Mouse (Mus musculus) heart, postnatal 0 days (tissue): Measurements from ENCODE around the gene Abraxas1. TPM values are rescaled to one million over a fixed set of nuclear protein-coding genes. Genes with fewer than 3 reads are reported as not detected.

Source experiments
- ATAC-seq: fragments of 200-750 bp; cut with Nextera tagmentation; 2 replicates; pipeline ENCODE4 v1.8.0; 2017; ENCODE audit warnings: low read depth, moderate number of reproducible peaks, moderate library complexity; ENCODE audit not compliant: insufficient read depth
- DNase-seq: peaks from one replicate; pipeline ENCODE4 v3.0.0-alpha.2; 2016; ENCODE audit warnings: low spot score
- H3K27ac ChIP-seq: fragments of 300-500 bp; sonication (generic); 2 replicates; pipeline ENCODE4 v1.5.1; 2014; ENCODE audit warnings: low read depth, mild to moderate bottlenecking
- H3K27me3 ChIP-seq: fragments of 300-500 bp; sonication (generic); 2 replicates; pipeline ENCODE4 v1.6.1; 2014; ENCODE audit warnings: low read length, mixed read lengths; ENCODE audit not compliant: control insufficient read depth, insufficient read depth
- H3K36me3 ChIP-seq: fragments of 300-500 bp; sonication (generic); replicated peaks from 2 replicates; pipeline ENCODE4 v1.6.1; 2014; ENCODE audit warnings: low read length, mixed read lengths; ENCODE audit not compliant: control insufficient read depth, insufficient read depth
- H3K4me1 ChIP-seq: fragments of 300-500 bp; sonication (generic); 2 replicates; pipeline ENCODE4 v1.6.1; 2014; ENCODE audit warnings: antibody characterized with exemption; ENCODE audit not compliant: control insufficient read depth, insufficient read depth
- H3K4me2 ChIP-seq: fragments of 300-500 bp; sonication (generic); 2 replicates; pipeline ENCODE4 v1.6.1; 2014; ENCODE audit warnings: low read depth, mild to moderate bottlenecking, low read length, moderate library complexity
- H3K4me3 ChIP-seq: fragments of 300-500 bp; sonication (generic); 2 replicates; pipeline ENCODE4 v1.5.1; 2014; ENCODE audit warnings: low read depth, low read length
- H3K9ac ChIP-seq: fragments of 300-500 bp; sonication (generic); replicated peaks from 2 replicates; pipeline ENCODE4 v1.6.1; 2014; ENCODE audit warnings: low read depth, low read length, mixed read lengths
- H3K9me3 ChIP-seq: fragments of 300-500 bp; sonication (generic); replicated peaks from 2 replicates; pipeline ENCODE4 v1.6.1; 2016; ENCODE audit warnings: low read length; ENCODE audit not compliant: control insufficient read depth
- CTCF ChIP-seq: IDR thresholded peaks from 2 replicates; pipeline ENCODE4 v1.5.1; 2016; ENCODE audit warnings: antibody characterized with exemption, control low read depth, low read depth
- EP300 ChIP-seq: IDR thresholded peaks from 2 replicates; pipeline ENCODE4 v1.6.1; 2016; ENCODE audit warnings: antibody characterized with exemption, low read depth
- WGBS: fragments of 180-500 bp; shearing (Covaris S2); extraction: QIAGEN DNeasy Blood & Tissue Kit; methylation state at CpG from one replicate; pipeline ENCODE4 v1.1.7; 2014; 5-methylcytosine and 5-hydroxymethylcytosine counted together
- polyA plus RNA-seq: library from polyadenylated mRNA; unstranded; fragments of >200 nt; fragmentation: Nextera tagmentation; extraction: Ambion mirVana; gene quantifications from 2 replicates; pipeline ENCODE4 v1.2.1, GENCODE M21; 2015
- total RNA-seq: library from RNA; depleted of rRNA; stranded (reverse); fragments of >200 nt; gene quantifications from 2 replicates; pipeline ENCODE4 v1.2.3, GENCODE M21; 2014; ENCODE audit warnings: low replicate concordance

Gene Abraxas1
- total and polyA plus RNA-seq, 2 experiments from 2014 or later: 19.5 to 28.9 TPM

DNA sequence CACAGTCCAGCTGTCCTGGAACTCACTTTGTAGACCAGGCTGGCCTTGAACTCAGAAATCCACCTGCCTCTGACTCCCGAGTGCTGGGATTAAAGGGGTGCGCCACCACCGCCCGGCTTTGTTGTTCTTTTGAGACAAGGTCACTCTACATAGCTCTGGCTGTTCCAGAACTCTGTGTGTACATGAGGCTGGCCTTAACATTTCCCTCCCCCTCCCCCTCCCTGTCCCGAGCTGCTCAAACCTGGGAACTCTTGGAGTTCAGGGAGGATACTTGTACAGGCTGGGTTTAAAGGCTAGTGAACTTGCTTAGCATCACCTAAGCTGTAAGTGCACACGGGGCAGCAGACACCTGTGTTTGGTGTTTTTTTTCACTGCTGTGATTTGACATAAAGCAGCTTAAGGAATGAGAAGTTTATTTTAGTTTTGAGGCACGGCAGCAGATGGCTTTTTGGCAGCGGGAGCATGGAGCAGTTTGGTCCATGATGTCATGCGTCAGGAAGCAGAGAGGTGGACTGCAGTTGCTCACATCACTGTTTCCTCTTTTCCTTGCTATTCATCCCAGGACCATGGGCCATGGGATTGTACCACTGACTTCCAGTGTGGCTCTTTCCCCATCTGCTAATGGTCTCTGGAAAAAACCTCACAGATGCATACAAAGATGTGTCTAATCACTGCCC, 15.2 kb upstream of the Abraxas1 start:
- no peak overlapping the region for H3K4me3 ChIP-seq
- peaks cover 8% of the 10 kb centered on the region for H3K4me1 ChIP-seq
- H3K9me3 ChIP-seq: no peaks in the 10 kb centered on the region
- peak overlapping the region; percentile 85 for H3K27ac ChIP-seq
- peak; percentile 47 for ATAC-seq
- no peaks in the 10 kb centered on the region for H3K36me3 ChIP-seq
- H3K27me3 ChIP-seq: no peaks in the 10 kb centered on the region
- WGBS: 11% methylated on average over 9 of the region's 9 CpGs
- TF ChIP-seq EP300 (no peak), CTCF (no peak)
- DNase-seq: peak; percentile 85
- no peak overlapping the region for H3K9ac ChIP-seq
- H3K4me2 ChIP-seq: 0 out of 2 replicates have a peak overlapping the region, but pooled peaks have one; percentile 9

GRCm38 (mm10) chr5:100833841-100834240, 13.1 kb upstream of the Abraxas1 start:
- no peak for TF ChIP-seq EP300
- no peak for TF ChIP-seq CTCF
- 66% methylated on average over 2 of the region's 2 CpGs for WGBS
- ATAC-seq: no peak
- no peak for DNase-seq
- H3K27me3 ChIP-seq: no peaks in the 10 kb centered on the region
- peaks cover 8% of the 10 kb centered on the region for H3K4me1 ChIP-seq
- H3K9ac ChIP-seq: no peak overlapping the region
- H3K36me3 ChIP-seq: no peaks in the 10 kb centered on the region
- H3K4me3 ChIP-seq: no peak overlapping the region
- H3K9me3 ChIP-seq: no peaks in the 10 kb centered on the region
- H3K4me2 ChIP-seq: no peak overlapping the region
- H3K27ac ChIP-seq: no peak overlapping the region

- peaks cover 5% of the 10 kb centered on the region; the same call in 1 of the 2 replicates for H3K4me1 ChIP-seq
- DNase-seq (no peak), ATAC-seq (no peak)
- no peak overlapping the region for H3K4me3 ChIP-seq
- WGBS: 81% methylated on average over 3 of the region's 3 CpGs
- H3K36me3 ChIP-seq: no peaks in the 10 kb centered on the region
- no peaks in the 10 kb centered on the region for H3K9me3 ChIP-seq
- no peak for TF ChIP-seq EP300
- no peak for TF ChIP-seq CTCF
- no peak overlapping the region for H3K27ac ChIP-seq
- H3K27me3 ChIP-seq: no peaks in the 10 kb centered on the region
- no peak overlapping the region for H3K4me2 ChIP-seq
- H3K9ac ChIP-seq: no peak overlapping the region
These were observed 11.9 kb upstream of the Abraxas1 start for GRCm38 (mm10) chr5:100832680-100833079.

- Histone ChIP-seq H3K4me3 (no peak overlapping the region), H3K27ac (no peak overlapping the region), H3K27me3 (no peaks in the 10 kb centered on the region), H3K4me1 (no peaks in the 10 kb centered on the region), H3K9me3 (no peaks in the 10 kb centered on the region), H3K36me3 (0 out of 2 replicates have a peak, but pooled peaks cover 4% of the 10 kb centered on the region), H3K9ac (no peak overlapping the region), H3K4me2 (no peak overlapping the region)
- ATAC-seq (no peak), DNase-seq (no peak)
- no peak for TF ChIP-seq EP300
- no peak for TF ChIP-seq CTCF
- 83% methylated on average over 3 of the region's 3 CpGs for WGBS
These were observed 7.9 kb upstream of the Abraxas1 start for GRCm38 (mm10) chr5:100828701-100829100.

GRCm38 (mm10) chr5:100826531-100826930, 5.8 kb upstream of the Abraxas1 start:
- DNase-seq (no peak), ATAC-seq (no peak)
- H3K4me1 ChIP-seq: no peaks in the 10 kb centered on the region
- TF ChIP-seq EP300: no peak
- no peak for TF ChIP-seq CTCF
- H3K27me3 ChIP-seq: no peaks in the 10 kb centered on the region
- H3K36me3 ChIP-seq: 0 out of 2 replicates have a peak, but pooled peaks cover 4% of the 10 kb centered on the region
- H3K4me3 ChIP-seq: no peak overlapping the region
- no peak overlapping the region for H3K4me2 ChIP-seq
- H3K27ac ChIP-seq: no peak overlapping the region
- 75% methylated on average over 7 of the region's 7 CpGs for WGBS
- H3K9me3 ChIP-seq: no peaks in the 10 kb centered on the region
- no peak overlapping the region for H3K9ac ChIP-seq
